Mouse (Mus musculus): ENCODE results near the gene Rhcg.
A peak's percentile ranks its signal among the peaks of the same experiment; 100 is the strongest.

The Rhcg gene

GRCm38 (mm10) chr7:79617418-79617817 lies at the start of gene Rhcg:
TSS of gene Rhcg (minus strand) at chr7:79617657.
- no peak for DNase-seq

- no peak for DNase-seq
Observed at GRCm38 (mm10) chr7:79666690-79667089, 49.2 kb upstream of the Rhcg start.

- peak; percentile 7 for DNase-seq
Observed at GRCm38 (mm10) chr7:79661253-79661890, 43.9 kb upstream of the Rhcg start.

- no peak for DNase-seq
Observed at GRCm38 (mm10) chr7:79660291-79661150, 43.1 kb upstream of the Rhcg start.

GRCm38 (mm10) chr7:79659578-79660290 lies 42.3 kb upstream of the Rhcg start, which contains the start of gene Ticrr:
TSS of gene Ticrr (plus strand) at chr7:79660196.
- peak; percentile 98 for DNase-seq

- no peak for DNase-seq
Observed at GRCm38 (mm10) chr7:79654586-79654985, 37.1 kb upstream of the Rhcg start.

GRCm38 (mm10) chr7:79654185-79654584 lies 36.7 kb upstream of the Rhcg start:
- DNase-seq, result no peak

GRCm38 (mm10) chr7:79649005-79649404 lies 31.5 kb upstream of the Rhcg start:
- peak; percentile 48 for DNase-seq

GRCm38 (mm10) chr7:79647233-79647632 lies 29.8 kb upstream of the Rhcg start:
- no peak for DNase-seq

- no peak for DNase-seq
Observed at GRCm38 (mm10) chr7:79631773-79632348, 14.4 kb upstream of the Rhcg start.

GRCm38 (mm10) chr7:79628271-79628913 lies 10.9 kb upstream of the Rhcg start:
- DNase-seq, result no peak

- DNase-seq, result no peak
Observed at GRCm38 (mm10) chr7:79626170-79626569, 8.7 kb upstream of the Rhcg start.

GRCm38 (mm10) chr7:79623086-79623485 lies 5.6 kb upstream of the Rhcg start:
- DNase-seq, result no peak

GRCm38 (mm10) chr7:79619493-79619892 lies 2.0 kb upstream of the Rhcg start:
- no peak for DNase-seq

GRCm38 (mm10) chr7:79615941-79616340 lies 1.5 kb downstream of the Rhcg start:
- DNase-seq, result no peak

- DNase-seq, result no peak
Observed at GRCm38 (mm10) chr7:79615008-79615407, 2.4 kb downstream of the Rhcg start.

- DNase-seq, result no peak
Observed at GRCm38 (mm10) chr7:79613314-79613713, 4.1 kb downstream of the Rhcg start.

- peak; percentile 61 for DNase-seq
Observed at GRCm38 (mm10) chr7:79612783-79613182, 4.7 kb downstream of the Rhcg start.

GRCm38 (mm10) chr7:79611901-79612300 lies 5.6 kb downstream of the Rhcg start:
- no peak for DNase-seq

- peak; percentile 43 for DNase-seq
Observed at GRCm38 (mm10) chr7:79607263-79607921, 10.1 kb downstream of the Rhcg start.

GRCm38 (mm10) chr7:79606766-79607165 lies 10.7 kb downstream of the Rhcg start:
- DNase-seq, result no peak

GRCm38 (mm10) chr7:79602006-79602405 lies 15.5 kb downstream of the Rhcg start:
- DNase-seq, result no peak

Measured in thymus, postnatal 14 days (tissue).